Mouse (Mus musculus) right cerebral cortex, postnatal 14 days (tissue): ENCODE results near the gene Cnpy4.
"Not testable (repeated sequence)": the region's sequence is repeated elsewhere in the genome, so short reads cannot be mapped to it uniquely, and the experiment has no call there.

Experiments
- DNase-seq: peaks from one replicate; pipeline ENCODE4 v3.0.0; 2022

Gene Cnpy4

GRCm38 (mm10) chr5:138207253-138207652 lies 20.0 kb downstream of the Cnpy4 start:
- no peak for DNase-seq

DNA sequence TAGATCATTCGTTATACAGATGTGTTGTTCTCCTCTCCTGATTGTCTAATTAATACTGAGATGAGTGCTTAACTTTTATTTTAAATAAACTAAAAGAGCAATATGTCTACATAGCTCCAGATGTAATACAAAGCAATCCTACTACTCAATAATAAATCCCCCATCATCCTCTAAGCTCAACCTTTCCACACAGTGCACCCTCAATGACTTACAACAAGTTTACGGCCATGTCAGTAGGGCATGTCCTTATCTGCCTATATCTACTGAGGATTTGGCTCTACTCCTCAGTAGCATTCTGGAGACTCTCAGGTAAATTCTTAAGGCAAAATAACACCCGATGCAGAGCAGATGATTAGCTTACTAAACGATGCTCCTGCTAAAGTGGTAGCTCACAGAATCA lies 20.6 kb downstream of the Cnpy4 start:
- no peak for DNase-seq

- not testable (repeated sequence) for DNase-seq
These were observed 29.3 kb downstream of the Cnpy4 start for GRCm38 (mm10) chr5:138216632-138217031.

DNA sequence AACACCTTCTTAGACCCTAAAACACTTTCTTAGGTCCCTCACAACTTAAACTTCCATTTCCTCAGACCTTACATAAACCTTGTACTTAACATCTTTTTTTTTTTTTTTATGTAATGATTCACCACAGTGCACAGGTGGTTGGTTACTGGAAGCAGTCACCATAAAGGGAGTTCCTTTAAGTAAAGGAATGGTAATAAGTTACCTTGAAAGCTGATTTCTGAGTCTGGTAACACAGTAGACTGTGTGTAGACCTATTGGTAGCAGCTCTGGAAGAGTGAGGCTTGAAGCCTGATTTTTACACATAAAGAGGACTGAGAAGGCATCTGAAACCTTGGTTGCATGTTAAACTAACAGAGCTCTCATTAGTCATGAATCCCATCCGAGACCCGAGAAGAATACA lies 32.6 kb downstream of the Cnpy4 start:
- no peak for DNase-seq

- DNase-seq, result peak; percentile 95
These were observed 34.8 kb downstream of the Cnpy4 start for GRCm38 (mm10) chr5:138222111-138222510.

GRCm38 (mm10) chr5:138223287-138223686 lies 36.0 kb downstream of the Cnpy4 start:
- DNase-seq, result peak; percentile 10

- no peak for DNase-seq
These were observed 38.4 kb downstream of the Cnpy4 start, which contains the start of gene Nxpe5 for GRCm38 (mm10) chr5:138225700-138226099. Nxpe5 (plus strand) TSS chr5:138225898.

DNA sequence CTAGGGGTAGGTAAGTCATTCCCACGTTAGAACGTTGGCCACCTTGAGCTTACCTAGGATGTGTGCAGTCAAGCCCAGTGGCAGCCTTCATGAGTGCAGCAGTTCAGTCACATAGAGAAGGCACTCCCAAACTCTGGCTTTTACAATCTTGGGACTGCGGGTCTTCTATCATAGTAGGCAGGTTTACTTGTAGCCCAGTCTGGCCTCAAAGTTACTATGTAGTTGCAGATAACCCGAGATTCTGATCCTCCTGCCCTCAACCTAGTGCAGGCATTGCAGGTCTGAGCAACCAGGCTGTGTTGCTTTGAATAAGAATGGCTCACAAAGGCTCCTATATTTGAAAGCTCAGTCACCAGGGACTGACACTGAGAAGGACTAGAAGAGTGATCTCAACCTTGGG lies 39.2 kb downstream of the Cnpy4 start:
- no peak for DNase-seq

GRCm38 (mm10) chr5:138227367-138227766 lies 40.1 kb downstream of the Cnpy4 start:
- DNase-seq, result no peak

DNA sequence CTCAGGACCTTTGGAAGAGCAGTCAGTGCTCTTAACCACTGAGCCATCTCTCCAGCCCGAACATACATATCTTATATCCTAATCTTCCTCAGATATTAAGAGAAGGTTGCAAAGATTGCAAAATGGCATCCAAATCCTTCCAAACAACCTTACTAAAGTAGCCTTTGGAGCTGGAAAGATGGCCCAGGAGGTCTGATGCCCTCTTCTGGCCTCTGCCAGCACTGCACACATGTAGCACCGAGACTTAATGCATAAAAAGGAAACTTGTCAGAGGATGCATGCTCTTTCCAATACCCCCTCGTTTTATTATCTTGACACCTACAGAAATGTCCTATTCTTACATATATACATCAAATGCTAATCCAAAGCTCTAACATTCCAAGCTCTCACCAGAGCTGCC lies 40.7 kb downstream of the Cnpy4 start:
- peak; percentile 38 for DNase-seq

GRCm38 (mm10) chr5:138229511-138229910 lies 42.2 kb downstream of the Cnpy4 start:
- DNase-seq, result no peak

DNA sequence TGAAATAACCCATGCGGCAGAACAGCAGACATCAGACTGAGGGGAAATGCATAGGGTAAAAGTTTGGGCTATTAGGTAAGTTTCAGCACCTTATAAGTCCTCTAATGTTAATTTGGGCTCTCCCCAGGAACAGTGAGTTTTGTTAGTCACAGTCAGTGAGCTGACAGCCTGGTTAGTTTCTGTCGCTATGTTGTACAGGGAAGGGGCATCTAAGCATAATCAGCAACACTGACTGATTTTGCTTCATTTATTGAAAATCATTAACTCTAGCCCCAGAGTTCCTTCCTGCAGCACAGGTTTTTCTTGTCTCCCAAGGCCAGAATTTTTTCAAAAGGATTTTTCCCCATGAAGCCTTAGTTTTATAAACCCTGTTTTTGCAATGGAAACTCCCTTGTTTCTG lies 46.5 kb downstream of the Cnpy4 start:
- DNase-seq, result no peak

DNA sequence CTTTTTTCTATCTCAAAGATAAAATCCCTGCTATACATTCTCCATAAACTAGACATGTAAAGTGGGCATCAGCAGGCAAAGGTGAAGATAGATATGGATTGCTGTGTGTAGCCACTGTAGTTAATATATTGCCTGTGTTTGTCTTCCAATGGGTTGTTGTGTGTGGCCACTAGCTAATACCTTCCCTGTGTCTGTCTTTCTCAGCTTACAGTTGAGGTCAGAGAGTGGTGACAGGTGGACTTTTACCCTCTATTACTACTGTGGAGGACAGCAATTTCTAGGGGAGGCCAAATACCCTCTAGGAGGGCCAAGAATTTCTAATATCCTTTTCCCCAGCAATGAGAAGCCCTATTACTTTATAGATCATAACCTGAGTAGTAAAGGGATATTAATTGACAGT lies 46.9 kb downstream of the Cnpy4 start:
- no peak for DNase-seq

DNA sequence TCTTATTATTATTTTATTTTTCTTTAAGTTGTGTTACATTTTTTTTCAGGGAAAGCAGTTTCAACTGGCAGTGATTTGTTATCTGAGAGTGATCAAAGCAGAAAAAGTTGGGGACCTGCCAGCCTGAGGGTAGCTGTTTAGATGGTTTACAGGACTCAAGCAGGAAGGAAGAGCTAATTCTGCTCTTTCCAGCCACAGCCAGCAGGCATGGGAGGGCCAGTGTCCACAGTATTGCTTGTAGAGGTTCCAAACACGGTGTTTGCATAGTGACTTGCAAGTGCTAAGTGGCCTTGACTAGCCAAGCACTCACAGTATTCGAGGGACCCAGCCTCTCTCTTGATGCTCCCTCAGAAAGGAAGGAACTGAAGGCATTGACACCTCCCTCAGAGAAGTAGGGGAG lies 54.2 kb downstream of the Cnpy4 start:
- no peak for DNase-seq
